Mouse (Mus musculus) gastrocnemius, postnatal 10 days (tissue): ENCODE data around the gene Atp1b1. TPM values are rescaled to one million over a fixed set of nuclear protein-coding genes. Genes with fewer than 3 reads are reported as not detected.

Source experiments
- DNase-seq: peaks from one replicate; pipeline ENCODE4 v3.0.0; 2021; ENCODE audit warnings: mixed read lengths
- total RNA-seq, 2 experiments: library from RNA; stranded (reverse); gene quantifications; 2 replicates each; pipeline ENCODE4 v1.2.3; 2021

The Atp1b1 gene
- total RNA-seq, 2 experiments from 2014 or later: 118 to 124 TPM

GRCm38 (mm10) chr1:164467406-164467805 lies 9.3 kb upstream of the Atp1b1 start:
- no peak for DNase-seq

GRCm38 (mm10) chr1:164461726-164462125 lies 3.6 kb upstream of the Atp1b1 start:
- peak; percentile 46 for DNase-seq

DNA sequence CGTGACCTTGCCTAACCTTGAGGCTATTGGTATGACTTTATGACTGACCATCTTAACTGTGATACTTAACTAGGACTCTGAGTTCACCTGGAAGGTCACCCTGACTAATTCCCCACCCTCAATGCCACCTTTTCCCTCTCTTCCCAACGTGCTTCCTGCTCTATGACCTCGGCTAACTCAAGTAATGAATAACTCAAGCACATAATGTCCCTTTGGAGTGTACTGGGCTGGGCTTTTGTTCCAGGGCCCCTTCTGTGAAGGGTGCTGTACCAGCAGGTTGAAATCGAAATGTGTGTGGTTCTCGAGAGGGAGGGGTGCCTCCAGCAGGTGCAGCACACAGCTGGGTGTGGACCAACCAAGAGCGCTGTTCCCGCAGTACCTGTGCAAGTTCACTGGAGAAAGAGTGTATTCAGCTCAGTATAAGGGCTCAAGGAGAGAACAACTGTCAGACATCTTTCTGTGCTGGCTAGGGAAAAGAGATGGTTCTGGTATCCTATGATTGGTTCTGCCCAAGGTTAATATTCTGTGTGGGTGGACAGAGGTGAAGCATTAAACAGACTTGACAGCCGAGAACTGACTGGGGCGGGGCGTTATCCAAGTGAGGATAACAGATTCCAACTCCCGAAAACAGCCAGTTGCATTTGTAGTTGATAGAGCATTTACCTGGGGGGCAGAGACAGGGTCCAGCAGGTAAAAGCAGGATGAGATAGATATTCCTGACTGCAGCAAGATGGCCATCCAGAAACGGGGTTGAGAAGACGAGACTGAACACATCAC lies 3.0 kb upstream of the Atp1b1 start:
- no peak for DNase-seq

DNA sequence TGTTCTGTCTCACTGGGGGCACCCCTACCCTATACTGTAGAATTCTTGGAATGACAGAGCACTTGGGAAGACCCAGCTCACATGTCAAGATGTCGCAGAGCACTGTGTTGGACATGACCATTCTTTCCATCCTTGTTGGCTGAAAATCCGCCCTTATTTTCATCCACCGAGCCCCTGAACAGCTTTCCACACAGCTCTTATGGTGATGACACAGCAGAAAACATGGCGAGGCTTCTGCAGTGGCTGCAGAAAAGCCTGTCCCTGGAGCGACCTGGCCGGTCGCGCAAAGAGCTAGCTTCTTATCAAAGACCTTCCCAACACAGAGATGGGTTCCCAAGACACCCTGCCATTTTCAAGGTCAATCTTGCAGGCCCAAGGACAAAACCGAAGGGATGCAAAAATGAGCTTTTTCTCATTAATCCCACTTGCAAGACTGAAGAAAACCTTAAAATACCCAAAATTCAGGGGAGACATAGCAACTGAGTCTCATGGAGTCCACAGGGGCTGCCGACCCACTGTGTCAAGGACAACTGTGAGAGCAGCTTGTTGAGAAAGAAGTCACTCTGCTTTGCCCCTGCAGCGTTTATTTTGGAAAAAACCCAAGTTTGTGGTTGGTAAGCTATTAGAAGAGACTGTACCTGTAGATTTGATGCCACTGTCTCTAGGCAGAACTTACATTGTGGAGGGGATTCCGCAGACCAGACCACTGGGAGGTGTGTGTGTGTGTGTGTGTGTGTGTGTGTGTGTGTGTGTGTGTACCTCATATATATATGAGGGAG lies 1.2 kb upstream of the Atp1b1 start:
- no peak for DNase-seq

GRCm38 (mm10) chr1:164458621-164459051 lies 481 bp upstream of the Atp1b1 start:
- peak; percentile 32 for DNase-seq

DNA sequence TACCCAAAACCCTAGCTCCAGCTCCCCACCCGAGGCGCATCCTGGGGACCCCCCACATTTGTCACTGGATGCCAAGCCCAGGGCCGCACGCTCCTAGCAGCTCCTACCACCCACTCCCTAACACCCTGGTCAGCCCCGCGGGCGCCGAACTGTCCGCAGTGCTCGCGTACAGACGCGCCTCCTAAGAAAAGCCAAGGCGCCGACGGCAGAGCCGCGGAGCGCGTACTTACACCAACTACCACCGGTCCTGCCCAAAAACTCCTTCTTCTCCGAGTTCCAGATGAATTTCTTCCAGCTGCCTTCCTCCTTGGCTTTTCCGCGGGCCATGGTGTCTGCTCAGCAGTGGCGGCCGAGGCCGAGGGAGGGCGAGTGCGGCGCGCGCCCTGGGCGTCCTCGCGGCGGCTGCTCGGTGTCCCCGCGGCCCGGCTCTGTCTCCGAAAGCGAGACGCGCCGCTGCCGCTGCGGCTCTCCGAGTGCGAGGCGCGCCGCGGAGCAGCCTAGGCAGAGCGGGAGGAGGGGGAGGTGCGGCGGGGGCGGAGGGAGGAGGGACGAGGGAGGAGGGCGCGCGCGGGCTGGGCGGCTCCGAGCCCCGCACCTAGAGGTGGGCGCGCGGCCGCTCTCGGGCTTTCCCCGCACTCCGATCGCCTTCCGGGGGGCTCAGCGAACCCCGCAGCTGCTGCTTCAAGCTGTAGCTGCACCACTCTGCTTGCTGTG lies 467 bp downstream of the Atp1b1 start:
- DNase-seq: peak; percentile 61

- DNase-seq: no peak
These were observed 1.4 kb downstream of the Atp1b1 start for GRCm38 (mm10) chr1:164456731-164457130.

- DNase-seq: no peak
These were observed 2.1 kb downstream of the Atp1b1 start for GRCm38 (mm10) chr1:164456065-164456464.

- DNase-seq: no peak
These were observed 2.5 kb downstream of the Atp1b1 start for GRCm38 (mm10) chr1:164455614-164456013.

DNA sequence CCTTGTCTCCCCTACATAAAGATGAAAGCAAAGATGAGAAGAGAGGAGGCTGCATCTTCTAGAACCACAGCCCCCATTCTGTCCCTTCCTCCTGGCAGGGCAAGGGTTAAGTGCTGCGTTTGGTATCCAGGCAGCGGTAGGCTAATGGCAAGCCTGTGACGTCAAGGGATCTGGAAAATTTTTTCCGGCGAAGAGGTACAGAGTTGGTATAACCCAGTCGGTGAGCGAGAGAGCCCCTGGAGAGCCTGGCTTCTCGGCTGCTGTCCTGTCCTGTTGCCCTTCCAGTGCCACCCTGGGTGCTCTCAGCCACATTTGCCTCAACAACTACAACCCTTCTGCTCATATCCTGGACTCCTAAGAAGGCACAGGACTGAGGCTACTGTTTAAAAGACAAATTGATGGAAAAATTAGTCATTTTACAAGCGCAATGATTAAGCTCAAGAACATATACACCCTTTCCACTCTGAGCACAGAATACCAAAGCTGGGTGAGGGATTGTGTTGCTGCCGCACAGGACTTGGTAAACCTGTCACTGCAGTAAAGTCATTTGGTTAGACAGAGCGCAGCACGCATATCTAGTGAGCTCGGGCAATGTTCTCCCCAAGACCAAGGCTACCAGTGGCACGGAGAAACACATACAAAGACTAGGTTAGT lies 3.3 kb downstream of the Atp1b1 start:
- no peak for DNase-seq

GRCm38 (mm10) chr1:164453739-164454138 lies 4.4 kb downstream of the Atp1b1 start:
- no peak for DNase-seq

DNA sequence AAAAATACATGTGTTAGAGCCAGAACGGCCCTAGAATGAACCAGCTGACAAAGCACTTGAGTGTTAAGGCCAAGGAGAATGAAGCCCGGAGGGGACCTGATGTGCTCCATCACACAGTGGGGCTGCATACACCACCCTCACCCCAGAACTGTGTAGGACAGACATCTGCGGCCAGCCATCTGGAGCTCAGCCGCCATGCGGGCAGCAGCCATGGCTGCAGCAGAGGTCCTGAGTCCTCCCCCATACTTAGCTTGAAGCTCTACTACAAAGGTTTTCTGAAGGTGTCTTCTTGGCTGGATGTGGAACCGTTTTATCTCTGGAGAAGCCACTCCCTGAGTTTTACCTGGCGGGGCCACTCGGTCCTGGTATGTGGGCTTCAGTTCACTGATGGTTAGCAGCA lies 5.0 kb downstream of the Atp1b1 start:
- DNase-seq: no peak

DNA sequence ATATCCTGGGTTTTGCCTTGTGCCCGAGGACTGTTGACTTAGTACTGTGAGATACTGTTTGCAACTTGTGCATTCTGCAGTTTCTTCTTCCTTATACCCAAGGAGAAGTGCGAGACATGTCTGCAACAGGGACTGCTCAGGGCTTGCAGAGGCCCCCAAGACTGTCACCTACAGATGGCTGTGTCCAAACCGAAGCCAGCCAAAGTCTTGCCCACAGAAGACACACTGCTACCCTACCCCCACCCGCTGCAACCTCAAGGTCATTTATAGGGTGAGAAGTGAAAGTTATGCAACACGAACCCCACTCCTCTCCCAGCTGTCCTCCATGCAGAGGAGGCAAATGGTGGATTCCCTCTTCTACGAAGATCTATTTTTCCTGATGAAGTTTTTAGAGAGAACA lies 5.6 kb downstream of the Atp1b1 start:
- DNase-seq: no peak

DNA sequence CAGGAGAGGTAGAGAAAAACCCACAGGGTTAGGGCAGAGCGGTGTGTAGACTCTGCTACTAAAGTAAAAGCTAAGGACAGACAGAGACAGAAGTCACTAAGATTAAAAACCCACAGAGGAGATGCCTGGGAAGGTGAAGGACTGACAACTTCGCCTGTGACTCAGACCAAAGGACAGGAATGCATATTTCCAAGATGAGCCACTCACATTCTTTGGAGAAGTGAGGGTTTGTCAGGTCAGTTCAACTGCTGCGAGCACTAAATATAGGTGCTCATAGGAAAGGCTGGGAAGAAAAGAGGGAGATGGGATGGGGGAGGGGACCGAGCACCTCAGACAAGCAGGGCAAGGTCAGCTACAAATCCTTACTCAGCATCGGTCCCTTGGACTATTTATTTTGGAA lies 6.8 kb downstream of the Atp1b1 start:
- no peak for DNase-seq

DNA sequence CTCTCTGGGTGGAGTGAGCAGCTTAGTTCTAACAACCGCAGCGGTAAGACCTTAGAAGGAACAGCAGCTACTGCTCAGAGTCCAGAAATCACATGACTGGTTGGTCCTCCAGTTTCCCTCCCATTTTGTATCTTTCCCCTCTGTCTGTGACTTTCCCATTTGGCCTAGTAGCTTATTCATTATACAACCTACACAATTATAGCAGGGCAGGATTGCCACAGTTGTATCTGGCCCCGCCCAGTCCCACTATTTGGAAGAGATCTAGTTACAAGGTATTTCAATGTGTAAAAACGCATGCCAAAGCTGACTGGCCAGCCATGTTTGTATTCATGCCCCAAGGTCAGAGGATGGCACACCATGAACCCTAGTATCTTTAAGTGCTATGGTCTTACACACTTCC lies 7.5 kb downstream of the Atp1b1 start:
- no peak for DNase-seq

GRCm38 (mm10) chr1:164450231-164450630 lies 7.9 kb downstream of the Atp1b1 start:
- DNase-seq: no peak

DNA sequence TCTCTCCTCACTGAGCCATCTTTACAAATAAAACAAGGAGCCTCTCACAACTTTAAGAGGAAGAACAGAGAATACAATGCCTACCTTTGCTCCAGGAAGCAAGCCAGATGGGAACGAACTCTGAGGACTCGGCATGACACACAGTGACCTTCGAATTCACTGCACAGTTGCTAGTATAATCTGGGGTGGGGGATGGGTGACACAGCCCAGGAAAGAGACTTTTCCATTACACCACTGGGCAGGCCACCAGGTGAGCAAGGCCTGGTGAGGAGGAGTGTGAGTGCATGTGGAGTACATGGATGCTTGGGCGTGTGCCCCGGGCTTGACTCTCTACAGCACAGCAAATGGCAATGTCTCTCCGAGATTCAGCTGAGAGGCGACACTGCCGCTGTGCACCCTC lies 8.5 kb downstream of the Atp1b1 start:
- no peak for DNase-seq

GRCm38 (mm10) chr1:164447521-164447920 lies 10.6 kb downstream of the Atp1b1 start:
- DNase-seq: no peak

DNA sequence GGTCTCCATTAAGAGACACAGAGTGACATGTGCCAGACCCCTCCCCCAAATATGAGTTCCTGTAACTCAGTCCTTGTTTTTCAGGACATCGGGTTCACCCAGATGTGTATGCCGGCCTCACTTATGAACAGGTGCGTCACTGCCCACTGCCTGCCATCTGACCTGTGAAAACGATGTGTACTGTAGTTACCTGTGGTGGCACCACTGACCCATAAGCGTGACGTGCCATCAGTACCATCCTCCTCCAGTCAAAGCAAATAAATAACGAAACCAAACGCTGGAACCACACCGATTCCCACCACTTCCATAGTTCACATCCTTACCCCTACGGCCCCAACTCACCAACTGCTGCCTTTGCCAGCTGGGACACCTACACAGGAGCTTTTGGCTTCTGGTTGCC lies 11.6 kb downstream of the Atp1b1 start:
- DNase-seq: no peak

DNA sequence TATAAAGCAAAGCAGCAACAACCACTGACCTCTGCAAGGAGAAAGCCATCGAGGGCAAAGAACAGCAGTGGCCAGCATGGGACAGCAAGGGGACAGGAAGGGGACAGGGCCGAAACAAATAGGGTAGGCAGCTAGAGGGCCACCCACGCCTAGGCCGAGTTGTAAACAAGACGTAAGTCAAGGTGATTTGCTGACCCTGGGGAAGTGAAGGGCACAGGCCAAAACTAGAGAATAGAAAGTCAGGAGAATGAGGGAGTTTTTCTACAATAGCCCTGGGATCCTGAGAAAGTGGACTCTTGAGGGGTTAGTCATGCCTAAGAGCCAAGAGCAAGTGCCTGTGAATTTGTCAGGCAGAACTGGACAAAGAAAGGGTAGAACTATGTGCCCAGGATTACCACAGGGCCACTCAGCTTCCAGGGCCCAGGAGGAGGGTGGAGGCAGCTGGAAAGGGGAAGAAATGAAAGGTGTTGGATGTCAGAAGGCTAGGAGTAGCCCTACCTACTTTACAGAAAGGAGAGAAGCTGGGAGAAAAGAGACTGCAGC lies 12.5 kb downstream of the Atp1b1 start:
- no peak for DNase-seq

GRCm38 (mm10) chr1:164441408-164441974 lies 16.7 kb downstream of the Atp1b1 start:
- DNase-seq: no peak
